14 mouse cellular contexts compared by ENCODE assay signal in the genomic region with DNA sequence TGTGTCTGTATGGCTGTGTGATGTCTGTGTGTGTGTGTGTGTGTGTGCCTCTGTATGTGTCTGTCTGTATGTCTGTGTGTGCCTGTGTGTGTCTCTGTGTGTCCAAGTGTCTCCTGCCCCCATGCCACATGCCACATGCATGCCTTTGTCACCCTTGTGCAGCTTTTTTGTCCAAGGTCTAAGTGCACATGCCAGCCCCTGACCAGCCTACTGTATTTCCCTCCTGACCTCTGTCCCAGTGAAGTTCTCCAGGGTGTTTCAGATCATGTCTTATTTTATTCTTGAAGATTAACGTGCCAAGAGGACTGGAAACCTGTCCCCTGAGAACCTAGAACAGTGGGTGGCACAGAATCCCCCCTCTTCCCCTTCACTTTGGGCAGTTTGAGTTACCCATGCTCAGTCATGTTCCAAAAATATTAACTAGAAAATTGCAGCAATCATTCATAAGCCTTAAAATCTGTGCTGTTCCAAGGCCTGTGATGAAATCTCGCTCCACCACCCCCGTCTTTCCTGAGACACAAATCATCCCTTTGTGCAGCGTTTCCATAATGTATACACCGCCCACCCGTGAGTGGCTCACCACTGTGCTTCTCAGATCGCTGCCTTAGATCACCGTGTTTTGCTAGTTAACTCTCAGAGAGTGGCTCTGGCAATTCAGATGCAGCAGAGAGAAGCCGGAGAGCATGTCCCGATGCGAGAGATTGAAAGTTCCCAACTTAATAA.
DNase-seq lines count a peak whose midpoint lies in the region; ATAC-seq lines count a peak whose summit lies in the region.
"Had no signal": no experiment of that assay in that cellular context is flagged by ENCODE, and none has a peak within 500 bp of the region (broad histone marks: within the 10 kb centered on the region; RNA-seq: fewer than 3 reads in every experiment).

No protein-coding gene starts in this region.

- peak; percentile 44 to 73 for DNase-seq in frontal cortex, adult 2 months (ENCODE audit: extremely low spot score in 1 of 2, low spot score in 1 of 2)
- DNase-seq in frontal cortex, postnatal 10 days (ENCODE audit: low spot score in 2 of 2), result no peak
- peak; percentile 36 to 57 for DNase-seq in left cerebral cortex, adult 18-20 months (ENCODE audit: low spot score in 2 of 2)
- DNase-seq in left cerebral cortex, adult 11 months (ENCODE audit: low spot score), result no peak
- peak; percentile 82 for DNase-seq in brain, adult 2 months (ENCODE audit: low read depth, low spot score)
- DNase-seq in left cerebral cortex, postnatal 25 days (ENCODE audit: low spot score in 2 of 2), result peak; percentile 19 to 84
- DNase-seq: heart, adult 11 months; heart, postnatal 36 days; kidney, adult 18-20 months; liver, embryonic 13.5 days; thymus, adult 2 months had no signal

- ATAC-seq in megakaryocyte-erythroid progenitor cell, adult 5-6 weeks (replicated peaks; ENCODE audit: low FRiP score, low TSS enrichment, poor library complexity, severe bottlenecking), result no peak
- ATAC-seq: hindbrain, postnatal 0 days; midbrain, embryonic 15.5 days had no signal

- intact Hi-C loops in left cerebral cortex, postnatal 25 days (cut with DNase I), result no loop called here

Comparison
In these comparisons a context has a peak if more than half of its experiments do, and no peak if none do; other contexts are left out.
1. DNase-seq: peak in frontal cortex, adult 2 months (2 of 2), left cerebral cortex, adult 18-20 months (2 of 2), brain, adult 2 months (single experiment) and left cerebral cortex, postnatal 25 days (2 of 2); none in frontal cortex, postnatal 10 days (0 of 2) and left cerebral cortex, adult 11 months (single experiment).